Mouse (Mus musculus): ENCODE measurements around the gene Ndufs8. TPM values are rescaled to one million over a fixed set of nuclear protein-coding genes. Genes with fewer than 3 reads are reported as not detected.

Ndufs8 gene
- polyA plus RNA-seq, 1 experiment: 58.3 TPM

DNA sequence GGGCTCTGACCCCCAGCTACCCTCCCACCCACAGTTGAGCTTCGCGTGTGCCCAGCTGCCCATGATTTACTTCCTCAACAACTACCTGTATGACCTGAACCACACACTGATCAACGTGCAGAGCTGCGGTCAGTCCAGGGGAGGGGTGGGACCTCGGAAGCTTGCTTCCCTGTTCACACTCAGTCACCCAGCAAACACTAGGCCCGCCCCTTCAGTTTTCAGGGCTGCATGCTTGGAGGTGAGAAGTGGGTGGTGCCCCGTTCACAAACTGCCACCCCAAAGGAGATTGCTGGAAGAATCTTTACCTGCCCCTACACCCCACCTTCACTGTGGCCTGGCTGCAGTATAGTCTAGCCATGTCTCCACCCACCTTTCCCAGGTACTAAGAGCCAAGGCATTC is 29.7 kb upstream of the Ndufs8 start:
- WGBS: 73% methylated on average over 7 of the region's 7 CpGs
- no peak for TF ChIP-seq CTCF (IDR thresholded peaks at IDR 0.05; ENCODE audit: control insufficient read depth, insufficient read depth, low read length)
- no peak for TF ChIP-seq POLR2A (IDR thresholded peaks at IDR 0.05; ENCODE audit: borderline replicate concordance, control insufficient read depth, low read depth, low read length)
- peaks cover 2% of the 10 kb centered on the region; the same call in 1 of the 2 replicates for H3K4me1 ChIP-seq (ENCODE audit: control insufficient read depth, insufficient read depth, low read length)
- H3K27ac ChIP-seq (ENCODE audit: control insufficient read depth, insufficient read depth, low read depth, low read length, poor library complexity): no peak overlapping the region
- no peak overlapping the region for H3K4me3 ChIP-seq (replicated peaks; ENCODE audit: control insufficient read depth, low read depth, low read length)

DNA sequence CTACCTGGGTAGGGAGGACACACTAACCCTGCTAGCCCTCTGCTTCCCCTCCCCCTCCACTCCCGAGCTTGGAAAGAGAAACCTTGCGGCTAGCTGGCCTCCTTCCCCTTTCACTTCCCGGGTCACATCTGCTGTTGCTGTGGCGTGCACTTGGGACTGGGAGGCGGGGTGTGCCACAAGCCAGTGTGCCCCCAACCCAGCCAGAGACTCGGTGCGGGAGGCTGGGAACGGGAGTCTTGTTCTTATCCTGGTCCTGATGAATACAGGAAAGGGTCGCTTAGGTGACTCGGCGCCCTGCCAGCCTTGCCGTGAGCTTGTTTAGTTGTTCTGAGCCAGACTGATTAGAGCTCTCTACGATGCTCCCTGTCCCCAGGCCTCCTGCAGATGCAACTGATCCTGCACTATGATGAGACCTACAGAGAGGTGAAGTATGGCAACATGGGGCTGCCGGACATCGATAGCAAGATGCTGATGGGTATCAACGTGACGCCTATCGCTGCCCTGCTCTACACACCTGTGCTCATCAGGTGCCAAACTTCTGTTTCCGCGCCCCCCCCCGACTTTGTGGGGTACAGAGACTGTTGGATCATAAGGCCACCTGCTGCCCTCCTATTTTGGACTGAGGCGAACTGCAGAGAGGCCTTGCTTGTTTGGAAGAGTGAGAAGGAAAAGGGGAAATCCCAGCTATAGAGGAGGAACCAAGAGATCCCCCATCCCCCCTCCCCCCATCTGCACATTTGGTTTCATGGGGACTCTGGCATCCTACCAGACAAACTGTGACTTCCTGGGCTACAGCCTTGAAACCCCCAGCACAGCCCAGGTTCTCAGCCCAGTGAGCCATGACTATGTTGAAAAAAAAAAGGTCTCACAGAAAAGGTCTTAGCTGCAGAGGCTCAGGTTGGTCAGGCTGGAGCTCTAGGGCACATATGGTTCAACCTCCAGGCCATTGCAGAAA is 23.6 kb upstream of the Ndufs8 start:
- 2% methylated on average over 22 of the region's 22 CpGs for WGBS
- TF ChIP-seq CTCF (IDR thresholded peaks at IDR 0.05; ENCODE audit: control insufficient read depth, insufficient read depth, low read length) (no peak), POLR2A (IDR thresholded peaks at IDR 0.05; ENCODE audit: borderline replicate concordance, control insufficient read depth, low read depth, low read length) (peak; percentile 64; the same call in 1 of the 2 replicates)

DNA sequence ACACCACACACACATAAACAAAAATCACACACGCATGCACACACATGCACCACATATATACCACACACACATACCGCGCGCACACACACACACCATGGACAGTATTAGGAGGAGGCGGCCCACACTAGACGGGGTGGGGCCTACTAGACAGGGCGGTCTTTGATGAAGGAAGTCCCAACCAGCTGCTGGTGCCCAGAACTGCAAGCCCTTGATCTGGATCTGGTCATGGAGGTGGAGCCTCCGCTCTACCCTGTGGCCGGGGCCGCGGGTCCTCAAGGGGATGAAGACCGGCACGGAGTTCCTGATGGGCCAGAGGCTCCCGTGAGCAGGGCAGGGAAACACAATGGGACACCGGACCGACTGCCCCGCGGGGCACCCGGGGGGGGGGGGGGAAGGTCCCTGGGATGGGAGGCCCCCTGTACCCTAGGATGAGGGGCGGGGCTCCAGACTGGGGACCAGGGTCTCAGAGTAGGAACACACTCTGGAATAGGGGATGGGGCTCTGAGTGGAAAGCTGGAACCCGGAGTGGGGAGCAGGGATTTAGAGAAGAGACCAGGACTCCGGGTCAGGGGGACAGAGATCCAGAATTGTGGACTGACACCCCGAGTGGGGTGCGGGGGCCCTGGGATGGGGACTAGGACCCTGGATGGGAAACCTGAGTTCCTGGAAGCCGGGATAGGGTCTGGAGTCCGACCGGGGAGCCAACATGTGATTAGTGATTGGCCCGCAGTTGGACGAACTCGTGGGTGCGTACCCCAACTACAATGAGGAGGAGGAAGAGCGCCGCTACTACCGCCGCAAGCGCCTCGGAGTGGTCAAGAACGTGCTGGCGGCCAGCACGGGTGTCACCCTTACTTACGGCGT is 22.7 kb upstream of the Ndufs8 start, which contains the start of gene Unc93b1:
Unc93b1 (plus strand) TSS at position 155 of the 864 bp plus-strand sequence.
- WGBS: under 1% methylated on average over 42 of the region's 42 CpGs
- TF ChIP-seq CTCF (IDR thresholded peaks at IDR 0.05; ENCODE audit: control insufficient read depth, insufficient read depth, low read length): no peak
- TF ChIP-seq POLR2A (IDR thresholded peaks at IDR 0.05; ENCODE audit: borderline replicate concordance, control insufficient read depth, low read depth, low read length): peak; percentile 87; the same call in 1 of the 2 replicates
- Histone ChIP-seq H3K4me1 (ENCODE audit: control insufficient read depth, insufficient read depth, low read length) (peaks cover 9% of the 10 kb centered on the region), H3K4me3 (replicated peaks; ENCODE audit: control insufficient read depth, low read depth, low read length) (peak within 1 kb of the TSS; percentile 86), H3K27ac (ENCODE audit: control insufficient read depth, insufficient read depth, low read depth, low read length, poor library complexity) (peak within 1 kb of the TSS; percentile 81)

More for the DNA sequence above, 23.6 kb upstream of the Ndufs8 start:
- peaks cover 8% of the 10 kb centered on the region; the same call in 1 of the 2 replicates for H3K4me1 ChIP-seq (ENCODE audit: control insufficient read depth, insufficient read depth, low read length)
- peak overlapping the region; percentile 86 for H3K4me3 ChIP-seq (replicated peaks; ENCODE audit: control insufficient read depth, low read depth, low read length)
- H3K27ac ChIP-seq (ENCODE audit: control insufficient read depth, insufficient read depth, low read depth, low read length, poor library complexity): peak overlapping the region; percentile 81

DNA sequence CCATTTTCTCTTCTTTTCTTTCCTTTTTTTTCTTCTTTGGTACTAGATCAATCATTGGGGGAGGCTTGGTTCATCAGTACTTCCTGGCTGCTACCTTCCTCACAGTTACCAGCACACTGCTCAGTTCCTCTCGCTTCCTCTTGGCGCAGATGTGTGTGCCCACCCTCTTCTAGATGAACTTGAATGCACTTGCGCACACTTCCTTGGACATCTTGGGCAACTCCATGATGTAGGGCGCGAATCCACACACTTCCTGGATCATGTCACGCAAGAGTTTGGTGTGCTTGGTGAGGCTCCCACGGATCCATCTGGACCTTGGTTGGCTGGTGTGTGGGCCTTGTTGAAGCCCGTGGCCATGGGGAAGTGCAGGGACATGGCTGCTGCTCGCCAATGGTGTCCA is 19.1 kb upstream of the Ndufs8 start:
- H3K27ac ChIP-seq (ENCODE audit: control insufficient read depth, insufficient read depth, low read depth, low read length, poor library complexity): peak overlapping the region; percentile 82
- no peak overlapping the region for H3K4me3 ChIP-seq (replicated peaks; ENCODE audit: control insufficient read depth, low read depth, low read length)
- no peak for TF ChIP-seq CTCF (IDR thresholded peaks at IDR 0.05; ENCODE audit: control insufficient read depth, insufficient read depth, low read length)
- TF ChIP-seq POLR2A (IDR thresholded peaks at IDR 0.05; ENCODE audit: borderline replicate concordance, control insufficient read depth, low read depth, low read length): no peak
- WGBS: 36% methylated on average over 9 of the region's 9 CpGs
- H3K4me1 ChIP-seq (ENCODE audit: control insufficient read depth, insufficient read depth, low read length): peaks cover 13% of the 10 kb centered on the region

DNA sequence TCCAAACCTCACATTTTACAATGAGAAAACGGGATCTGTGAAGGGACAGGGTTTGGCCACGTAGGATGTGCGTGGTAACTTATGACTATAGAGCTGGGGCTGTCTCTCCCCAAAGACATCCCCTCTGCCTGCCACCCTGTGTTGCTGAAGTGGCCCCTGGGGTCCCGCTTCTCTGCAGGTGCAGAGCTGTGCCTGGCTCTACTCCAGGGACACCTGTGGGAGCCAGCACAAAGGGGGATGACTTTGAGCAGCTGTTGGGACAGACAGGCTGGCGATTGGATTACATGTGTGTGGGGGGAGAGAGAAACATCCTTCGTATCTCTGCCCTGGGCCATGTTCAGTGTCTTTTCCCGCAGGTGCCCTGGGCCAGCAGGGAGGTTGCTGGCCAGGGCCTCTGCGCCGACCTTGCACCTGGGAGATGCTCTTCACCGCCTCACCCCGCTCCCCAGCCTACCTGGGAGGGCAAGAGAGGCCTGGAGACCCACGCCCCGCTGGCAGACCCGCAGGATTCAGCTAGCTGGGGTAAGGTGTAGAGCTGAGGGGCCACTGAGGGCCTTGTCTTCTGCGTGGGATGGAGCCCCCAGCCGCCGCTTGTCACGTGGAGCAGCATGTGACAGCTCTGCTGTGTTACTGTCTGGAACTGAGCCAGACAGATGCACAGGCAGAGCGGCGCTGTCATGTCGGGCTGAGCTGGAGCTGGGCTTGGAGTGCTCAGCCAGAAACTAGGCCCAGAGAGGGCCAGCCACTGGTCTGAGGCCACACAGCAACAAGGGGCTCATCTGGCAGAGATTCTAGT is 17.9 kb upstream of the Ndufs8 start:
- peak overlapping the region; percentile 82 for H3K27ac ChIP-seq (ENCODE audit: control insufficient read depth, insufficient read depth, low read depth, low read length, poor library complexity)
- peaks cover 18% of the 10 kb centered on the region for H3K4me1 ChIP-seq (ENCODE audit: control insufficient read depth, insufficient read depth, low read length)
- 62% methylated on average over 21 of the region's 21 CpGs for WGBS
- TF ChIP-seq CTCF (IDR thresholded peaks at IDR 0.05; ENCODE audit: control insufficient read depth, insufficient read depth, low read length) (no peak), POLR2A (IDR thresholded peaks at IDR 0.05; ENCODE audit: borderline replicate concordance, control insufficient read depth, low read depth, low read length) (peak; percentile 58; the same call in 1 of the 2 replicates)
- peak overlapping the region; percentile 18 for H3K4me3 ChIP-seq (replicated peaks; ENCODE audit: control insufficient read depth, low read depth, low read length)

DNA sequence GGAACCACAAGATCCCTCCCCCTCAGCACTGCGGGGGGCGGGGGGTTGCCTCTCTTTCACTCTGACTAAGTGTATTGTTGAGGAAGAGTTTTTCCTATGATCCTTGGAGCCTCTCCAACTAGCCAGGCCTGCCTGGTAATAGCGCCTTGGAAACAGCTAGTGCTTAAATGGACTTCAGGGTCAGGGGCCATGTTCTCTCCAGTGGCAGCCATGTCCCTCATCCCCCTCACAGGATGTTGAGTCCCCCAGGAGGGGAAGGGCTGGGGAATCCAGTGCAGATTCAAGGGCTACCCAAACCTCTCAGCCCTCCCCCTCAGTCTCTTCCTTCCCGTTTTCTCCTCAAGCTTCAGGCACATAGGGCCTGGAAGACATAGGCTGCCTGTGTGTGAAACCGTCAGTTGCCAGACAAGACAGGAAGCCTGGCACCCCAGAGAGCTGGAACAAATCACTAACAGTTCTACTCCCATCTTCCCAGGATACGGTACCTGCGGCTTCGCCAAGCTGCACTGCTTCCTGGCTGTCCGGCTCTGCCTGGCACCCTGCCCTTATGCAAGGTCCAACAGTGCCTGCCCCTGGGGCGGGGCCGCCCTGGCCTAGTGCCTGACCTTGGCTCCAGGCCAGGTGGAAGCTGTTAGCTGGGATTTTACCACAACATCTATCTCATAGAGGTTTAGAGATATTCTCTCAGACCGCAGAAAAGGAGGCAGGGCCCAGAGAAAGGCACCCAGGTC is 16.8 kb upstream of the Ndufs8 start, which contains the start of gene Aldh3b1:
Aldh3b1 (minus strand) TSS at position 598 of the 731 bp plus-strand sequence.
- Histone ChIP-seq H3K27ac (ENCODE audit: control insufficient read depth, insufficient read depth, low read depth, low read length, poor library complexity) (peak within 1 kb of the TSS; percentile 82), H3K4me1 (ENCODE audit: control insufficient read depth, insufficient read depth, low read length) (peaks cover 20% of the 10 kb centered on the region), H3K4me3 (replicated peaks; ENCODE audit: control insufficient read depth, low read depth, low read length) (peak within 1 kb of the TSS; percentile 66)
- TF ChIP-seq POLR2A (IDR thresholded peaks at IDR 0.05; ENCODE audit: borderline replicate concordance, control insufficient read depth, low read depth, low read length) (peak; percentile 46; the same call in 1 of the 2 replicates), CTCF (IDR thresholded peaks at IDR 0.05; ENCODE audit: control insufficient read depth, insufficient read depth, low read length) (no peak)
- WGBS: 3% methylated on average over 12 of the region's 12 CpGs

DNA sequence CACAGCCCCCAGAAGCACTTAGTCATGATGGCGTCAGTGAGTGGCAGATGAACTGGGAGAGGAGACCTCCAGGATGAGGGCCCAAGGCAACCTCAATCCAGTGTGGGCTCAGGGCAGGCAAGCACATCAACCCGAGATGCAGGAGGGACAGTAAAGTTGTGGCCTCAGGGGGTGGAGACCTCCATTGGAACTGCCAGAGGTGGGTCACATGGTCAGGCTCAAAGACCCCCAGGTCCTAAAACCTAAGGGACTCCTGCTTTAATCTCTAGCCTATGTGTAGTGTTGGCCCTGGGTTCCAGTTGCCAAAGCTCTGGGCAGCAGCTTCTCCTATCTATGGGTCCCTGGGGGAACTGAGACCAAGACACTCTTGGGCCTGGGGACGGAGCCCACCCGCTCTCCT is 16.2 kb upstream of the Ndufs8 start:
- Histone ChIP-seq H3K4me1 (ENCODE audit: control insufficient read depth, insufficient read depth, low read length) (peaks cover 20% of the 10 kb centered on the region), H3K27ac (ENCODE audit: control insufficient read depth, insufficient read depth, low read depth, low read length, poor library complexity) (peak overlapping the region; percentile 82), H3K4me3 (replicated peaks; ENCODE audit: control insufficient read depth, low read depth, low read length) (peak overlapping the region; percentile 66)
- 36% methylated on average over 4 of the region's 4 CpGs for WGBS
- no peak for TF ChIP-seq POLR2A (IDR thresholded peaks at IDR 0.05; ENCODE audit: borderline replicate concordance, control insufficient read depth, low read depth, low read length)
- no peak for TF ChIP-seq CTCF (IDR thresholded peaks at IDR 0.05; ENCODE audit: control insufficient read depth, insufficient read depth, low read length)
